25 mouse cellular contexts compared by ENCODE assay signal in the genomic region with DNA sequence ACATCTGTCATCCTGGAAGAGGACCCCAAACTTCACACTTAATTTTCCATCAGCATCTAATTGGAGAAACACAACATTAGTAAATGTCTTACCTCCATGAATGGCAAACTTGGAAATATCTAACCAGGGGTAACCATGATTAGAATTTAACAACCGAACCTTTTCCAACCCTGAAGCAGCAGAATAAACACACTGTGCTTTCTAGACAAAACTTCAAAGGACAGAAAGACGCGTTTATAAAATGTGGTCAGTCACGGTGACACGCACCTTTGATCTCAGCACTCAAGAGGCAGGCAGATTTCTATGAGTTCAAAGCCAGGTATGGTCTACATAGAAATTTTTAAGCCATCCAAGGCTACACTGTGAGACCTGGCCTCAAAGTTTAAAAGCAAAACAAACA.
"Had no signal": no experiment of that assay in that cellular context is flagged by ENCODE, and none has a peak within 500 bp of the region (broad histone marks: within the 10 kb centered on the region; RNA-seq: fewer than 3 reads in every experiment).

No protein-coding gene starts in this region.

- H3K4me1 ChIP-seq: hindbrain, embryonic 10.5 days; hindbrain, embryonic 12.5 days; intestine, embryonic 15.5 days; kidney, embryonic 15.5 days; limb, embryonic 10.5 days; limb, embryonic 12.5 days; liver, embryonic 13.5 days; liver, embryonic 15.5 days had no signal

- H3K4me3 ChIP-seq: gastrocnemius, adult 2 months; heart, adult 2 months; hindbrain, embryonic 10.5 days; hindbrain, embryonic 12.5 days; intestine, embryonic 15.5 days; kidney, embryonic 15.5 days; layer of hippocampus, adult 2 months; left cerebral cortex, adult 2 months; limb, embryonic 10.5 days; limb, embryonic 12.5 days; liver, embryonic 13.5 days; liver, embryonic 15.5 days had no signal

- DNase-seq: gastrocnemius, adult 2 months; gastrocnemius, postnatal 10 days; gastrocnemius, postnatal 25 days; heart, adult 2 months; heart, postnatal 10 days; heart, postnatal 4 days; kidney, adult 18-20 months; kidney, postnatal 14 days; kidney, postnatal 4 days; liver; liver, embryonic 13.5 days had no signal

- H3K27ac ChIP-seq: gastrocnemius, adult 2 months; heart, adult 2 months; hindbrain, embryonic 10.5 days; hindbrain, embryonic 12.5 days; hindbrain, embryonic 14.5 days; intestine, embryonic 15.5 days; kidney, embryonic 15.5 days; kidney, postnatal 0 days; layer of hippocampus, adult 2 months; left cerebral cortex, adult 2 months; limb, embryonic 10.5 days; limb, embryonic 12.5 days; liver, embryonic 13.5 days; liver, embryonic 15.5 days had no signal

- ATAC-seq: hindbrain, embryonic 16.5 days; inflammation-experienced regulatory T-cells, adult 6 months; intestine, embryonic 15.5 days; intestine, postnatal 0 days had no signal

- H3K27me3 ChIP-seq: hindbrain, embryonic 12.5 days; intestine, embryonic 15.5 days; kidney, embryonic 15.5 days; limb, embryonic 12.5 days; liver, embryonic 13.5 days; liver, embryonic 15.5 days had no signal
